Mouse (Mus musculus): ENCODE measurements around the gene Acin1. TPM values are rescaled to one million over a fixed set of nuclear protein-coding genes. Genes with fewer than 3 reads are reported as not detected.

Acin1 gene
- total and polyA plus RNA-seq, 3 experiments: 74.0 to 324 (median 118) TPM

GRCm38 (mm10) chr14:54603038-54603654, 83.6 kb downstream of the Acin1 start:
- H3K4me1 ChIP-seq (ENCODE audit: control insufficient read depth in 1 of 2, insufficient read depth in 2 of 2): peaks cover 3 to 16% of the 10 kb centered on the region in 2 experiments; a peak in 3 of 4 replicates
- H3K9me3 ChIP-seq (replicated peaks; ENCODE audit: low read length): no peaks in the 10 kb centered on the region
- no peaks in the 10 kb centered on the region for H3K79me2 ChIP-seq (replicated peaks; ENCODE audit: control insufficient read depth, extremely low read depth, insufficient read depth, poor library complexity, severe bottlenecking)
- H3K36me3 ChIP-seq (replicated peaks in 1 of 2; ENCODE audit: control insufficient read depth in 1 of 2, insufficient read depth in 1 of 2, low read length in 1 of 2): no peaks in the 10 kb centered on the region
- peak overlapping the region; percentile 34 for H3K27ac ChIP-seq (ENCODE audit: insufficient read depth, low read depth)
- TF ChIP-seq E2F4 (IDR thresholded peaks at IDR 0.05; ENCODE audit: insufficient replicate concordance, low read depth, low read length) (0 out of 2 replicates have a peak, but pooled peaks have one; percentile 19), NELFE (IDR thresholded peaks at IDR 0.05; ENCODE audit: low read depth, low read length) (peak; percentile 73), UBTF (IDR thresholded peaks at IDR 0.05; ENCODE audit: low read depth, low read length) (peak; percentile 39; the same call in 1 of the 2 replicates), CTCF (conservative IDR thresholded peaks at IDR 0.05 in 1 of 2, IDR thresholded peaks at IDR 0.05 in 1 of 2; ENCODE audit: low read depth in 2 of 2, low read length in 2 of 2) (0 out of 4 replicates have a peak, but pooled peaks of 1 of the 2 experiments have one; percentile 14), MAZ (IDR thresholded peaks at IDR 0.05; ENCODE audit: low read depth, low read length) (peak; percentile 85), IRF4 (IDR thresholded peaks at IDR 0.05; ENCODE audit: low read depth, low read length) (no peak; the same call in 1 of the 2 replicates), MAFK (IDR thresholded peaks at IDR 0.05; ENCODE audit: insufficient replicate concordance, low read length) (no peak), ZMIZ1 (IDR thresholded peaks at IDR 0.05; ENCODE audit: low read depth, low read length) (peak; percentile 75; the same call in 1 of the 2 replicates), TBP (conservative IDR thresholded peaks at IDR 0.05; ENCODE audit: low read depth, low read length) (0 out of 2 replicates have a peak, but pooled peaks have one; percentile 60), ZC3H11A (IDR thresholded peaks at IDR 0.05; ENCODE audit: low read depth, low read length) (no peak), KAT2A (IDR thresholded peaks at IDR 0.05; ENCODE audit: insufficient replicate concordance, low read length) (no peak), MEF2A (IDR thresholded peaks at IDR 0.05; ENCODE audit: borderline replicate concordance, low read depth, low read length) (no peak), POLR2A (IDR thresholded peaks at IDR 0.05; ENCODE audit: low read depth, low read length) (peak; percentile 90), CHD2 (IDR thresholded peaks at IDR 0.05; ENCODE audit: low read length) (peak; percentile 91), ZNF384 (IDR thresholded peaks at IDR 0.05; ENCODE audit: low read depth, low read length) (no peak), NRF1 (IDR thresholded peaks at IDR 0.05; ENCODE audit: low read depth, low read length) (peak; percentile 74), USF1 (IDR thresholded peaks at IDR 0.05; ENCODE audit: low read depth, low read length) (no peak), MXI1 (IDR thresholded peaks at IDR 0.05; ENCODE audit: low read depth, low read length) (peak; percentile 44), CHD1 (IDR thresholded peaks at IDR 0.05; ENCODE audit: low read depth, low read length) (no peak), RAD21 (IDR thresholded peaks at IDR 0.05; ENCODE audit: low read depth, low read length) (no peak), HCFC1 (IDR thresholded peaks at IDR 0.05; ENCODE audit: low read depth, low read length) (peak; percentile 55; the same call in 1 of the 2 replicates), BHLHE40 (IDR thresholded peaks at IDR 0.05; ENCODE audit: low read depth, low read length) (peak; percentile 31; the same call in 1 of the 2 replicates), TCF12 (IDR thresholded peaks at IDR 0.05; ENCODE audit: low read depth, low read length) (peak; percentile 79; the same call in 1 of the 2 replicates), POLR2AphosphoS2 (IDR thresholded peaks at IDR 0.05; ENCODE audit: low read depth, low read length) (no peak; the same call in 1 of the 2 replicates)
- H3K9ac ChIP-seq (ENCODE audit: insufficient read depth, low read depth): peak overlapping the region; percentile 73
- H3K4me3 ChIP-seq (replicated peaks in 1 of 3; ENCODE audit: low read depth in 2 of 3, low read length in 2 of 3, poor library complexity in 1 of 3): peak overlapping the region; percentile 51 to 77 (median 58)
- in situ Hi-C loops (cut with MboI; ENCODE audit: low pct_ligation_motif_present, low pct_unique_long_range_greater_than_20kb, low sequenced_read_pairs): no loop called here
- dilution Hi-C loops (cut with MboI; ENCODE audit: extremely low pct_ligation_motif_present, extremely low pct_unique_long_range_greater_than_20kb, low sequenced_read_pairs): no loop called here
- peak; percentile 90 for DNase-seq (ENCODE audit: extremely low read depth)
- peak overlapping the region; percentile 59; the same call in 1 of the 2 replicates for H3K4me2 ChIP-seq (ENCODE audit: insufficient read depth, low read depth, poor library complexity, severe bottlenecking)
- no peaks in the 10 kb centered on the region for H3K27me3 ChIP-seq (replicated peaks)

Measured in CH12.LX (cell line).